Mouse (Mus musculus): ENCODE measurements around the gene B3galt1.

GRCm38 (mm10) chr2:68162012-68162411 is 596.3 kb downstream of the B3galt1 start:
- TF ChIP-seq TAL1 (IDR thresholded peaks at IDR 0.05; ENCODE audit: low read length) (no peak), GATA1 (IDR thresholded peaks at IDR 0.05; ENCODE audit: low read length) (no peak)
